Mouse (Mus musculus): ENCODE data around the gene Agbl4. TPM values are rescaled to one million over a fixed set of nuclear protein-coding genes. Genes with fewer than 3 reads are reported as not detected.
A peak's percentile ranks its signal among the peaks of the same experiment; 100 is the strongest.

Agbl4 gene
- 10 to 100 TPM; 13.4 to 15.3 TPM for total RNA-seq (2021)

DNA sequence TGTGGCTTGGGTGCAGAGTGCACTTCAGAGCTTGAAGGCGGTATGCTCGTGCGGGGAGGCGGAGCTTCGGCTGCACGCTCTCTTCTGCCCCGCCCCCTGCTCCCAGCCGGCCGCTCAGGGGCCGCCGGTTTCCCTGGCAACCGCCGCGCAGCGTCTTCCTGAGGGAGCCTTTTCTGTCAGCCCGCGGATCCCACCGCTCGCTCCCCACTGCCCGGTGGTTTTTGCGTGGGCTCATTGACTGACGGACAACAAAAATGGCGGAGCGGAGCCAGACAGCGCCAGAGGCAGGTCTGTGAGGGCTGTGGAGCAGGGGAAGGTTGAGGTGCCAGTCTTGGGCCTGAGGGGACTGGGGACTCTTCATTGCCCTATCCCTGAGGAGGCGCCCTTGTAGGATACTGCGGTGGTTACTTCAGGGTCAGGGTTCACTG is at the start of gene Agbl4:
TSS of gene Agbl4 (plus strand) at position 44 of the 428 bp plus-strand sequence.
- DNase-seq (ENCODE audit: extremely low spot score in 1 of 2, low spot score in 1 of 2) = peak; percentile 58 to 61

DNA sequence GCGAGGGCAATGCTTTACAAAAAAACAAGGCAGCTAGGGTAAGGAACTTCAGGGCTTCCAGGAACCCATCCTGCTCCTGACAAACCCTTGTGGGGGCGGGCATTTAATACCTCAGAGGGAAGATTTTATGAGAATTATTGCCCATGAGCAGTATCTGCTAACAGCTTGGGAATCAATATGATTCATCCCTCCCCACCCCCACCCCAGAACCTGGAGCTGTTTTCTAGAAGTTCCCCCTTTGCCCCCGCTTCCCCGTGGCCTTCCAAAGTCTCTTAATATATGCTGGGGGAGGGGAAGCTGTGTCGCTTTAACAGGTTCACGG is 46.6 kb upstream of the Agbl4 start:
- peak in 1 of 2 experiments; percentile 6 for DNase-seq (ENCODE audit: extremely low spot score in 1 of 2, low spot score in 1 of 2)

DNA sequence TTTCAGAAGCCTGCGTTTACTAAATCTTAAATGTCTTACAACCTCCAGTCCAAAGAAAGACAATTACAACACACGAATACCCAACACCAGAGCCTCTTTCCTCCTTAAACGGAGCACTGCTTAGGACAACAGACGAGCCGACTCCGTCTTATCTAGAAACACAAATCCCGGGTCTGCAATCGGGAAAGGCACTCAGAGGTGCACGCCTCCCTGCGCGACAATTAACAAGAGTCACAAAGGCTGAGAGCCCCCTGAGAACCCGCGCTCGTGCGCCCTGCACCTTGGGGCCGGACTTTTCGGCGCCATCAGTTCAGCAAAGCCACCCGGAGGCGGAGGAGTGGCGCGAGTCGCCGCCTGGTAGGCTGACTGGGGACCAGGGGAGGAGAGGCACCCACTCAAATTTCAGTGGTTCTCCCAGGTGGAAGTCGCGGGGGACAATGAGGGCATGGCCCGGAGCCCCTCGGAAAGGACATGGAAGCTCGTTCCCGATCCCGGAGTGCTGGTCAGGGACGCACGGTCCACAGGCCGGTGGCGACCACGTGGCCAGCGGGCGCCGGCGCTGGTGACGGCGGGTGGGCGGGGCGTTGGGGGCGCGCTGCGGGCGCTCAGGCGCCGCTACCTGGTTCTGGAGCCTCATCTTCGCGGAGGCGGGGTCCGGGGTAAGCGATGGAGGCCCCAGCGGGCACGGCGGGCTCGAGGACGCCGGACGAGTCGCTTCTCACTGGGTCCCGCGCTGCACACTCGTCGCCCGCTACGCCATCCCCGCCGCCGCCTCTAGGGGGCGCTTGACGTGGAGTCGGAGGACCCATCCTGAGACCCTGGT is 46.1 kb upstream of the Agbl4 start, which contains the start of gene Elavl4:
TSS of gene Elavl4 (minus strand) at position 732 of the 823 bp plus-strand sequence.
- DNase-seq (ENCODE audit: extremely low spot score in 1 of 2, low spot score in 1 of 2) = peak; percentile 81 to 89

DNA sequence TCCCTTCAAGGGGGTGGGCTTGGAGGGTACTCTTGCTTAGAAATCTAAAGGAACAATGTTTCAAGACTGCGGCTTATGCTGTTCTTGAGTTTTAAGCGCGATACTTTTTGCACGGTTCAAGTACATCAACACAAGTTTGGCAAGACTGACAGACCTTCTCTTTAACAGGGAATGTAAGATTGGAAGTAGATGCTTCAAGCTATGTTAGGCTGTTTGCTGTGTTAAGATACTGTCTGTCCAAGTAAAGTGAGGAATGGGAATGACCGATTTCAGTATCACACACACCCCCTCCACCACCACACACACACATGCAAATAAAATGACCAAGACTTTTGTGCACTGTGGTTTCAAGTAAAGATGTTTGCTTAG is 45.5 kb upstream of the Agbl4 start:
- DNase-seq (ENCODE audit: extremely low spot score in 1 of 2, low spot score in 1 of 2) = no peak

DNA sequence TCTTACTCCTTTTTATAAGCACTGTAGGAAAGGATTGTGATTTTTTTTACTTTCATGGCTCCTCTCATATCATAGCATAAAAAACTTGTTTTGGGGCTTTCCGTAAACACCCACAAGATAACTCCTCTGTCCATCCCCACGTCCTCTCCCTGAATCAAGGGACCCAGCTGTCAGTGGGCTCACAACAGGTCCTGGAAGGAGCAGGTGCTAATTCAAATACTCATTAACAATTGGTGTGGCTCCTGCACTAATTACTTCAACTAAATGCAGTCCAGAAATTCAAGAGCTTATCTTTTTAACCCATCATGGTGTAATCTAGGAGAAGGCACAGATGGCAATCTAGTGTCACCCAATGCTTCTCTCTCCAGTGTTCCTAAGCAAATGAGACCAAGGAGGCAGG is 36.9 kb upstream of the Agbl4 start:
- no peak for DNase-seq (ENCODE audit: extremely low spot score in 1 of 2, low spot score in 1 of 2)

DNA sequence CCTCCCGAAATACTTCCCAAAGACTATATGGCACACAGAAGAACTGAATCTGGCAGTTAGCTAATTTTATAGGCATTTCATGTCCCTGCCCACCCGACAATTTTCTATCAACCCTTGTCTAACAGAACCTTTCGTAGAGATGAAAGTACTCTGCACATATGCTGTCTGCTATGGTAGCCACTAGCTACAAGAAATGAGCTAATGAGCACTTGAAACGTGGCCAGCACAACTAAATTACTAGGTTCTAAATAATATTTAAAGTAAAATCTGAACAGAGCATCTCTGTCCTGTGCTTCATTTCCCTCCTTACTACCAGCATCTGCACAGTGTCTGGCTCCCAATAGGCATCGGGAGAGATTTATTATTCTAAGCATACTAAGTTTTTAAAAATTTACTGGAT is 1.2 kb upstream of the Agbl4 start:
- DNase-seq (ENCODE audit: extremely low spot score in 1 of 2, low spot score in 1 of 2) = no peak

DNA sequence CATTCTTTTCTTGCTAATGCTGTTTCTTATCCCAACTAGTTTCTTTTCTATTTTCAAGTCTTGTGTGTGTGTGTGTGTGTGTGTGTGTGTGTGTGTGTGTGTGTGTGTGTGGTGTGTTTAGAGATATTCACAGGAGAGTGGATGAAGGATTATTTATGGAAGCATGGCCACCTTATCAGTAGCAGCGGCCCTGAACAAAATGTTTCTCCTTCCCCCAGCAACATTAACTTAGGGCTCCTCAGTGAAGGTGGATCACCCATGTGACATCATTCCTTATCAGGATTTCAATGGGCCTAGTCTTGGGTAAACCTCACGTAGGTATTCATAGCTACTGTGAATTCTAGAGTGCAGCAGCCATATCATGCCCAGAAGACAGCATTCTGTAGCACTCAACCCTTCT is 22.8 kb downstream of the Agbl4 start:
- DNase-seq (ENCODE audit: extremely low spot score in 1 of 2, low spot score in 1 of 2) = no peak

DNA sequence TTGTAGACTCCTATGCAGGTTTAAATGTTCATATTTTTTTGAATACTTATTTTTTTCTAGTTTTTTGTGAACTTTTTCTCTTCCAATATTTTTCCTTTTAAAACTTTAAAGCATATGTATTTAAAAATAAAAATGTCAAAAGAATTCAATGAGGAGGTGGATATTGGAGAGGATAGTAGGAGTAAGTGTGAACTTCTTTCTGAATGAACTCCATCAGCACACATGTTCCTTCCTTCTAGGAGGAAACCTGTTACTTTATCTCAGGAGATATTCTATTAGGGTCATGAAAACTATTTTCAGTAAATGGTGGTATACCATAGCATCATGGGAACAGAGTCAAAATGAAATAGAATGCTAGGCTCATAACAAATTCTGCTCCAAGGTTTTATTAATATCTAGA is 30.2 kb downstream of the Agbl4 start:
- no peak for DNase-seq (ENCODE audit: extremely low spot score in 1 of 2, low spot score in 1 of 2)

DNA sequence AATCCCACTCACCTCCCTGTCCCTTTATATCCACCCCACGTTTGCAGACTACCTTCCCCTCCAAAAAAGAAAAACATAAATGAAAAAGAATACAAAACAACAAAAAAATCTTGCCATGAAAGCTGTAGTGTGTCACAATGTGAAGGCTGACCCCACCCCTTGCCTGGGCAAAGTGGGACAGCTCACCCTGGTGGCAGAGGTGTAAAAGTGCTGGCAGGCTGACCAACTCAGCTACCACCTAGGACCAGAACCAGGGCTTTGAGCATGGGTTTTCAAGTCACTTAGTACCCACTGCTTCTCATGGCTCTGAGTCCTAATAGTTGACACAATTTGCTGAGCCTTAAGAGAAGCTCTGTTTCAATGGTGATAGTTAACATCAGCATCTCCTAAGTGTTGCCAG is 96.9 kb downstream of the Agbl4 start:
- DNase-seq (ENCODE audit: extremely low spot score in 1 of 2, low spot score in 1 of 2) = peak in 1 of 2 experiments; percentile 7

DNA sequence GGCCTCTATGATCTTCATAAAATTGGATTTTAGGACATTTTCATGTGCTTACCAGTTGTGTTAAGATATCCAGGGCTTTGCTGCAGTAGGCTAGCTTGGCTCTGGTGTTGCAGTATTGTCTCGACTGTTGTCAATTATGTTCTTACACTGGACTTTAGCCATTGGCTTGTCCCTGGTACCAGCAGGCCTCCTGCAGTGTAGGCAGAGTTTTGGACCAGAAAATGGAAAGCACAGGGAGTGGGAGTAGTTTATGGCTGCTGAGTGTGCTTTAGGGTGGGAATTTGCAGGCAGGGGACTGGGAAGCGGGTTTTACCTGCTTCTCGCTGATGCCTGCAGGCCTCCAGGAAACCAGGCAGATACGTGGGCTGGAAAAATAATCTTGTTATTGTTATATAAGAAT is 132.3 kb downstream of the Agbl4 start:
- peak in 1 of 2 experiments; percentile 6 for DNase-seq (ENCODE audit: extremely low spot score in 1 of 2, low spot score in 1 of 2)

DNA sequence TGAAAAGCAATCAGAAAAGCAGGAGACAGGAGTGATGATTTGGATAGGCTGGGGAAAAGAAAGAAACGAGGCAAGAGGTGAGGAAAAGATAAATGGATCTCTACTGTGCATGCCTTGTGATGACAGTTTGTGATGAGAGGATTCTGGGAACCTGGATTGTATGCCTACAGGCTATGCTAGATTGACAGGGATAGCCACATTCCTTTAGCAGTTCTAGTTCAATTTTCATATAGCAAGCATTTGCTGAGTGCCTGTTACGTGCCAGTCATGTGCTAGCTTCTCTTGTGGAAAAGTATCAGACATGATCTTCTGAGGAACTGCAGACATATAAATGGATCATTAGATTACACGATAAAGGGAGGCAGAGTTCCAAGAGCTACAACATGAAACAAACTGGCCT is 151.8 kb downstream of the Agbl4 start:
- DNase-seq (ENCODE audit: extremely low spot score in 1 of 2, low spot score in 1 of 2) = no peak

DNA sequence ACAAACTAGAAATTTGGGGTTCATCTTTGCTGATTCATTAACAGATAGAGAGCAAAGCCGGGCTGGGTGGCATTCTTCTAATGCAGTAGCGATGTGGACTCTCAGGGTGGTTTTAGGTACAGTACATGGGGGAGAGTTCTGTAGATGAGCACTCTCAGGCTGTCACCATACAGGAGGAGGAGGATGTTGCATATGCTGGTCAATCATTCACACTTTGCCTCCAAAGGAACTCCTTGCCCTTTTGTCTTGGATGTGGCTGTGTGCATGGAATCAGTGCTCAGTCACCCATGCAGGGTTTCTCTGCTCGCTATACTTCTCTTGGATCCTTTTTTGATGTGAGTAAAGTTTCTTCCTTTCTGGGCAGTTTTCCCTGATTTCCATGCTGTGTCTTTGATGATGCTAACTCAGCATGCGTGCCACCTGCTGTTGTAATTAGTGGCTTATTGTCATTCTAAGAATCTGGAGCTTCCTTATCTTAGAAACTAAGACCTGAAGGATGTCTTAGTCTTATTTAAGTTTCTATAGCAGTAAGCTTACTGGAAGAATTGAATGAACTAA is 200.3 kb downstream of the Agbl4 start:
- DNase-seq (ENCODE audit: extremely low spot score in 1 of 2, low spot score in 1 of 2) = no peak

DNA sequence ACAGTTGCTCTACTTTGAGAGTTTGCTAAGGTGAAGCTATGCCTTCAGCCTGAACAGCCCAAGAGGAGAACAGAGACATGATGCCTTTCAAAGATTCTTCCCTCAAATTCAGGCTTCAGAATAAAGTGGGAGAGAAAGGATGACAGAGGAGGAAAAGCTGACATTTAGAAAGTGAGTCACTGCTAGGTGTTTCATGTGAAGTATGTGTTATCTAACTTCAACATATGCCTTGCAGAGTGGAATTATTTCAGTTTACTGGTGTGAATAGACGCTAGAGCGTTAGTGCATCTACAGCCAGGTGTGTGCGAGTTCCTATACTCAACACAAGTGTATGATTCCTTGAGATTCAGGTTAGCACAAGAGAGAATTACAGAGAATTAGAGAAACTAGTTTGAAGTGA is 244.0 kb downstream of the Agbl4 start:
- DNase-seq (ENCODE audit: extremely low spot score in 1 of 2, low spot score in 1 of 2) = no peak

DNA sequence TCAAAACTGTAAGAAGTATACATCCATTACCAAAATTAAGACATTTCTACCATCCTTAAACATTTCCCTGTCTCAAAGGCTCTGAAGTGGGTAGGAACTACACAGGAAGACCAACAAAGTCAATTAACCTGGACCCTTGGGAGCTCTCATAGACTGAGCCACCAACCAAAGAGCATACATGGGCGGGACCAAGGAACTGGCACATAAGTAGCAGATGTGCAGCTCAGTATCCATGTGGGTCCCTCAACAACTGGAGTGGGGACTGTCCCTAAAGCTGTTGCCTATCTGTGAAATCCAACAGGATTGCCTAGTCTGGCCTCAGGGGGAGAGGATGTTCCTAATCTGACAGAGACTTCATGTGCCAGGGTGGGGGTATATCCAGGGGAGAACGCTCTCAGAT is 265.5 kb downstream of the Agbl4 start:
- DNase-seq (ENCODE audit: extremely low spot score in 1 of 2, low spot score in 1 of 2) = no peak

DNA sequence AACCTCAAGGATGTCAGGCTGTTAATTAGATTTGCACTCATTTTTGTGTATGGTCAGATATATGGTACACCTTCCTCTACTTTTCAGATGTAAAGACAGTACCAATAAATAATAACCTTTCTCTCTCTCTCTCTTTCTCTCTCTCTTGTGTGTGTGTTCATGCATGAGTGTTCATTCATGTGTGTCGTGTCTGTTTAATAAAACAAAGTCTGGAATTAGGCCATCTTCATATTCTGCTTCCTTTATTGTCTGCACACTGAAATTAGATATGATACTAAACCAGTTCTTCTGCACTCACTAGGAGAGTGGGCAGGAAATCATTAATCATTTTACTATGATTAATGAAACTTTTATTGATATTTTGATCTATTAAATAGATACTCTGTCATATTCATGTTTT is 276.7 kb downstream of the Agbl4 start:
- DNase-seq (ENCODE audit: extremely low spot score in 1 of 2, low spot score in 1 of 2) = no peak

DNA sequence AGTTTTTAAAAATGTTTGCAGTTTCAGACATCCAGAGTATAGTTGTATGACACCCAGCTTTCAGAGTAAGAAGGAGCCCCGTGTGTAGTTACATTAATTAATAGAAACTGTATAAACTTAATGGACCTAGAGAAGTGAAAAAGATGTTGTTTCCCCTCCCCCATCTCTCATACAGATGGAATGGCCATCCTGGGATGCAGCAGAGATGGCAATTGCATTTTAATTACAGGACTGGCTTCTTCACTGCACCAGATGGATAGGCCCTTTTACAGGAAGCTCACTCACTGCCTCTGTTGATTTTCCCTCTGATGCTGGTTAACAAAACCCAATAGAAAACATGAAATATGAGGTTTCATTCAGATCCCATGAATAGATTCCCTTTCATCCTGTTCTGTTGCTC is 337.7 kb downstream of the Agbl4 start:
- no peak for DNase-seq (ENCODE audit: extremely low spot score in 1 of 2, low spot score in 1 of 2)

DNA sequence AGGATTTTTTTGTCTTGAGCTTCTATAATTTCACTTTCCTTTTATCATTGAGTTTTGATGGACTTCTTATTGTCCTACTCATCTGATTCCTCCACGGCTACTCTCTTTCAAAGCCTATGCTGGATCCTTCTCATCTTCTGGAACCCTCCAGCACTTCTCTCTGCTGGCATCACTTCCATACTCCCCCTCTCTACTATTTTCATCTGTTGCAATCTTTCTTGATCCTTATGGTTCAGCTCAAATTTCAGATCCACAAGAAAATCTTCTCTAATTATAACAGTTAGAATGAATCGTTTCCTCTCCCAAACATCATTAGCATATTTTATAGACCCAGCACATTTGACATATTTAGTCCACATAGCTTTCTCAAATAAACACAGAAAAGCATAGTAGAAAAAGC is 360.5 kb downstream of the Agbl4 start:
- no peak for DNase-seq (ENCODE audit: extremely low spot score in 1 of 2, low spot score in 1 of 2)

DNA sequence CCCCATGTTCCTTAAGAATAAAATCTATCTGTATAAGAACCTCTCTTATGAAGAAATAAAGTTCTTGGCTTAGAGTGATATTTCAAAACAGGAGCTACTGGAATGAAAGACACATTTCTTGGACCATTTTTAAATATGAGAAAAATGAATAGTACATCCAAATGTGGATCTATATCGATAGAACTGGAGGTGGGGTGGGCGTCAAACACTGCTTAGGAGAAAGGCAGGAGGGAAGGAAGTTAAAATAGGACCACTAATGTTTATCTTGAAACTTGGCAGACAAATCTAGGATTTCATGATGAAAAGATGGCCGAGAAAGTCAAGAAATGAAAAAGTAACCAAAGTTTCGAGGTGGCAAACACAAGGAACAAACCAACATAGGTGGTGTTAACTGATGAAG is 391.1 kb downstream of the Agbl4 start:
- no peak for DNase-seq (ENCODE audit: extremely low spot score in 1 of 2, low spot score in 1 of 2)

DNA sequence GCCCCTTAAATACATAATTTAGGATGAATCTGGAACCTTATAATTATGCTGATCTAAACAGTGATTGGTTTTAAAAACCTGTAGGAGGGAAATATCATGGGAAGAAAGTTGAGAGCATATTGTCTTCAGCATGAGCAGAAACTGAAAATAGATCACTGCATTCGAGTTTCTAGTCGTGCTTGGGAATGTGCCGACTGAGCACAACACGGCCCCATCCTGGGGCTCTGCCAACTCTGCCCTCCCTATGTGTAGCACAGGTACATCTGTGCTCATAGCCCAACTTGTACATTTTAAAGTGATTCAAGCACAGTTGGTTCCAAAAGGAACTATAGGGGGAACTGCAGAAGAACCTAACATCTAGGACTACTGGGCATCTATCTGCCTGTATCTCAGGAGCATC is 402.4 kb downstream of the Agbl4 start:
- peak; percentile 24 to 42 for DNase-seq (ENCODE audit: extremely low spot score in 1 of 2, low spot score in 1 of 2)

DNA sequence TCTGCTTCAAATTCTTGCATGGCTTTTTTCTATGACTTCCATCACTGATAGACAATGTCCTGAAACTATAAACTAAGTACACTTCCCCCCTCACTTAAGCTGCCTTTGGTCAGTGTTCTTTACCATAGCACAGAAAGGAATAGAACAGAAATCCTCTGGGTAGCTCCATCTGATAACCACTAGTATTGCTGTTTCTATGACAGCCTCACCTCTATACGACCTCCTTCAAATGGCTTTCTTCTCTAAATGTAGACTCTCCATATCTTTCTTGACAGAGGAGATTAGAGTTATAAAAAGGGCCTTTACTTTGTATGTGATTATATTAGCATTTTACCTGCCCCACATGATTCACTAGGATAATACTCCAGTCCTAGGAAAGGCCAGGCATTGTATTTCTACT is 413.5 kb downstream of the Agbl4 start:
- DNase-seq (ENCODE audit: extremely low spot score in 1 of 2, low spot score in 1 of 2) = no peak

DNA sequence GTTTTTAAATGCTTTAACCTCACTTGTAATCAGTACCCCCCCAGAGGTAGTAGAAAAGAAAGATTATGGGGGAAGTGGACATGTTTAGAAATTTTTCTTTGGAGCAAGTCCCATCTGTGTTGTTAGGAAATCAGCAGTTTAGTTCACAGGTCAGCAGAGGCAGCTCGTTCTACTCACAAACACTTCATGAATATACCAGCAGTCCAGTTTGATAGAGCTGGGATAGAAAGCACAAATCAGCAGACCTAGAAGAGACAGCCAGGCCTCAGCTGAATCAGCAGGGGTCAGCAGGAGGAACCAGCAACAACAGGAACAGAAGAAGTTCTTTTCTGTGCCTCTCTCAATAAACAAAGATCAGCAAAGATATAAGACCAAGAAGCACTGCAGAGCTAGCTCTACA is 435.3 kb downstream of the Agbl4 start:
- DNase-seq (ENCODE audit: extremely low spot score in 1 of 2, low spot score in 1 of 2) = no peak

DNA sequence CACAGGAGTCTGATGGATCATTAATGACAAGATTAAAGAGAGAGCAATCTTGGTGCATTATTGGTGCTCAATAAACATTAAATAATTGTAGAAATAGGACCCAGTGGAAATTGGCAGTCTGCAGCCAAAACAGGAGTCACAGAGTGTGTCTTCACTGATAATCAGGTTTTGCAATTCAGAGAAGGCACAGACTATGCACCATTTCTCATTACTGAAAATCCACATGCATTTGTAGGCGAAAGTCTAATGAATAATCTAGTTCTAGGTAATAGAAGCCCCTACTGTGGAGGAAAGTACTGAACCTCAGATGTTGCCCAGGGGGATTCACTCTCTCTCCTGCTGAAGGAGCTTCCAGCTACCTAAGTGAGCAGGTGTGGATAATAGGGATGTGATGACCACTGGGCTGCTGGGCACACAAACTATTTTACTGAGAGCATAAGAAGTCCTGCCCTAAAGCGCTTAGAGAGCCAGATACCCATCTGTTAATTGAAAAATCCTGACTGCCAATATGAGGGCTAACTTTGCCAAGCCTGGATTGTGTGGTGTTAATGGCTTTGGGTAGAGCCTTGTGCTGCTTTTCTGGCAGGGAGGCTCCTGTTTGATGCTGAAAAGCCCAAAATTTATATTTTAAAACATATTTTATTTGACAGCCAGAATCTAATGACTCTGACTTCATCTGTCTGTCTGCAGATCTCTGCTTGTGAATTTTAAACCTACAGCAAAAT is 482.4 kb downstream of the Agbl4 start:
- no peak for DNase-seq (ENCODE audit: extremely low spot score in 1 of 2, low spot score in 1 of 2)

Data from layer of hippocampus, postnatal 25 days (tissue).